Comparison of ENCODE assay signal across 13 mouse cellular contexts in genomic region chr5:141388451-141388850, GRCm38 (mm10).
"Had no signal": no experiment of that assay in that cellular context is flagged by ENCODE, and none has a peak within 500 bp of the region (broad histone marks: within the 10 kb centered on the region; RNA-seq: fewer than 3 reads in every experiment).

No protein-coding gene starts in this region.

- H3K4me3 ChIP-seq: left cerebral cortex, adult 2 months; limb, embryonic 15.5 days; liver, embryonic 12.5 days; midbrain, embryonic 15.5 days; neural tube, embryonic 13.5 days had no signal

- H3K27ac ChIP-seq: left cerebral cortex, adult 2 months; limb, embryonic 15.5 days; liver, embryonic 12.5 days; midbrain, embryonic 15.5 days; neural tube, embryonic 13.5 days had no signal

- H3K36me3 ChIP-seq: limb, embryonic 15.5 days; liver, embryonic 12.5 days; midbrain, embryonic 15.5 days; neural tube, embryonic 13.5 days had no signal

- H3K4me1 ChIP-seq: limb, embryonic 15.5 days; liver, embryonic 12.5 days; midbrain, embryonic 15.5 days; neural tube, embryonic 13.5 days had no signal

- H3K9me3 ChIP-seq: limb, embryonic 15.5 days; liver, embryonic 12.5 days; midbrain, embryonic 15.5 days; neural tube, embryonic 13.5 days had no signal

- H3K4me2 ChIP-seq: limb, embryonic 15.5 days; liver, embryonic 12.5 days; lung, embryonic 14.5 days; midbrain, embryonic 15.5 days; neural tube, embryonic 13.5 days had no signal

- H3K9ac ChIP-seq: limb, embryonic 15.5 days; liver, embryonic 12.5 days; lung, embryonic 14.5 days; midbrain, embryonic 15.5 days; neural tube, embryonic 13.5 days had no signal

- ATAC-seq: liver, embryonic 12.5 days; midbrain, embryonic 15.5 days had no signal

- DNase-seq: kidney, adult 8-10 months; kidney, postnatal 25 days; lung, embryonic 14.5 days; lung, postnatal 10 days; lung, postnatal 4 days; right cerebral cortex, adult 18-20 months; right cerebral cortex, postnatal 25 days; thymus, postnatal 36 days had no signal

- H3K27me3 ChIP-seq: limb, embryonic 15.5 days; liver, embryonic 12.5 days; midbrain, embryonic 15.5 days; neural tube, embryonic 13.5 days had no signal
